Mouse (Mus musculus) neural tube, embryonic 14.5 days (tissue): Measurements from ENCODE around the gene Ube2m. TPM values are rescaled to one million over a fixed set of nuclear protein-coding genes. Genes with fewer than 3 reads are reported as not detected.
"Not testable (repeated sequence)": the region's sequence is repeated elsewhere in the genome, so short reads cannot be mapped to it uniquely, and the experiment has no call there.

Experiments used
- ATAC-seq: fragments of 200-750 bp; cut with Nextera tagmentation; 2 replicates; pipeline ENCODE4 v1.8.0; 2017; ENCODE audit warnings: low read depth, mild to moderate bottlenecking, moderate TSS enrichment, moderate library complexity
- H3K27ac ChIP-seq: fragments of 300-500 bp; sonication (generic); 2 replicates; pipeline ENCODE4 v1.5.1; 2014; ENCODE audit warnings: low read depth, mild to moderate bottlenecking, control low read depth, low read length, moderate library complexity, mixed read lengths
- H3K27me3 ChIP-seq: fragments of 300-500 bp; sonication (generic); 2 replicates; pipeline ENCODE4 v1.6.1; 2014; ENCODE audit warnings: low read length; ENCODE audit not compliant: control insufficient read depth, insufficient read depth
- H3K36me3 ChIP-seq: fragments of 300-500 bp; sonication (generic); 2 replicates; pipeline ENCODE4 v1.6.1; 2014; ENCODE audit warnings: low read length, mixed read lengths; ENCODE audit not compliant: control insufficient read depth, insufficient read depth
- H3K4me1 ChIP-seq: fragments of 300-500 bp; sonication (generic); 2 replicates; pipeline ENCODE4 v1.6.1; 2014; ENCODE audit warnings: low read length; ENCODE audit not compliant: control insufficient read depth, insufficient read depth
- H3K4me2 ChIP-seq: fragments of 300-500 bp; sonication (generic); 2 replicates; pipeline ENCODE4 v1.6.1; 2014; ENCODE audit warnings: mild to moderate bottlenecking, low read depth, low read length, control low read depth
- H3K4me3 ChIP-seq: fragments of 300-500 bp; sonication (generic); 2 replicates; pipeline ENCODE4 v1.5.1; 2014; ENCODE audit warnings: low read depth, low read length, control low read depth, mixed read lengths
- H3K9ac ChIP-seq: fragments of 300-500 bp; sonication (generic); replicated peaks from 2 replicates; pipeline ENCODE4 v1.6.1; 2014; ENCODE audit warnings: low read depth, mild to moderate bottlenecking, control low read depth, low read length, mixed read lengths
- H3K9me3 ChIP-seq: fragments of 300-500 bp; sonication (generic); 2 replicates; pipeline ENCODE4 v1.6.1; 2016; ENCODE audit warnings: low read length; ENCODE audit not compliant: control insufficient read depth
- WGBS: fragments of 180-500 bp; shearing (Covaris S2); extraction: QIAGEN DNeasy Blood & Tissue Kit; methylation state at CpG from one replicate; pipeline ENCODE4 v1.1.7; 2014; 5-methylcytosine and 5-hydroxymethylcytosine counted together
- polyA plus RNA-seq: library from polyadenylated mRNA; unstranded; fragments of >200 nt; fragmentation: Nextera tagmentation; extraction: Ambion mirVana; gene quantifications from 2 replicates; pipeline ENCODE4 v1.2.1, GENCODE M21; 2014

Gene Ube2m
- polyA plus RNA-seq: 142 and 146 TPM in 2 replicates

DNA sequence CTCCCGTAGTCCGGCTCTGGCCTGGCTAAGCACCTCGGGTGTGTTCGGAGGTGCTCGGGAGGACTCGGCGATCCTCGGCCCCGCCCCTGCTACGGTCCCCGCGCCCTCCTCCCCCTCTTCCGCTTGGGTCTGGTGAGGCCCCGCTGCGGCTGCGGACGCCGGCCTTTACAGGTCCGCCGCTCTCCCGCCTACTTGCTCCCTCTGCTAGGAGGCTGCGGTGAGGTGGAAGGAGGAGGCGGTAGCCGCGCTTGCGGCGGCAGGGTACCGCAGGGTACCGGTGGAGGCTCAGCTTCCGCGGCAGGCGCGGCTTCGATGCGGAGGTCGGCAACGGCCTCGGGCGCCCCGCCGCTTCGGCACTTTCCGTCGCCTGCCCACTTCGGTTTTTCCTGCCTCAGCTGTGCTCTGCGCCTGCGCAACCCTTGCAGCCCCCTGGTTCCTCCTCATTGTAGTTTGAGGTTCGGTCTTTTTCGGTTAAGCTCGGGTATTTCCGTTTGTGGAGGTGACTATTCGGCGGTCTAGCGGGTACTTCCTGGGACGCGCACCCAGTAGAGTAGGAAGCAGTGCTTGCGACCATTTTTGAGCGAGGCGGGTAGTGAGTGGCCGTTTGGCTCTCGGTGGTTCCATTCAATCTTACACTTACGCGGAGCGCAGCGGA is at the start of gene Ube2m:
TSS of gene Ube2m (minus strand) at position 375 of the 655 bp plus-strand sequence.
- Histone ChIP-seq H3K36me3 (peaks cover 15% of the 10 kb centered on the region), H3K4me3 (peak within 1 kb of the TSS; percentile 62), H3K4me2 (peak within 1 kb of the TSS; percentile 78), H3K27ac (peak within 1 kb of the TSS; percentile 100), H3K9ac (peak within 1 kb of the TSS; percentile 89), H3K9me3 (no peaks in the 10 kb centered on the region), H3K4me1 (peaks cover 25% of the 10 kb centered on the region), H3K27me3 (peaks cover 8% of the 10 kb centered on the region)
- WGBS: under 1% methylated on average over 63 of the region's 65 CpGs
- ATAC-seq: peak; percentile 90

DNA sequence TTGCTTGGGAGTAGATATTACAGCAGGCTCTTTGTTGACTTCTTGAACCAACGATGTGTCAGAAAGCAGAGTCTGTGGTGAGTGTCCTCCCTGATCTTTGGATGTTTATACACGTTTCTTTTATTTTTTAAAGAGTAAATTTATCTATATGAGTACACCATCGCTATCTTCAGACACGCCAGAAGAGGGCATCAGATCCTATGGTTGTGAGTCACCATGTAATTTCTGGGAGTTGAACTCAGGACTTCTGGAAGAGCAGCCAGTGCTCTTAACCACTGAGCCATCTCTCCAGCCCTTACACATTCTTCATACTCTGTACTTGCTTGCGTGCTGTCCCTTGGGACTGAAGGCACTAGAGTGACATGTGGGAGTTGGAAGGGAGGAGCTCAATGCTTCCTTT is 34.2 kb upstream of the Ube2m start:
- no peaks in the 10 kb centered on the region for H3K27me3 ChIP-seq
- no peak overlapping the region for H3K27ac ChIP-seq
- H3K4me2 ChIP-seq: no peak overlapping the region
- H3K4me3 ChIP-seq: no peak overlapping the region
- no peak overlapping the region for H3K9ac ChIP-seq
- no peaks in the 10 kb centered on the region for H3K4me1 ChIP-seq
- ATAC-seq: no peak
- H3K36me3 ChIP-seq: no peaks in the 10 kb centered on the region
- no peaks in the 10 kb centered on the region for H3K9me3 ChIP-seq
- 62% methylated on average over 5 of the region's 5 CpGs for WGBS

DNA sequence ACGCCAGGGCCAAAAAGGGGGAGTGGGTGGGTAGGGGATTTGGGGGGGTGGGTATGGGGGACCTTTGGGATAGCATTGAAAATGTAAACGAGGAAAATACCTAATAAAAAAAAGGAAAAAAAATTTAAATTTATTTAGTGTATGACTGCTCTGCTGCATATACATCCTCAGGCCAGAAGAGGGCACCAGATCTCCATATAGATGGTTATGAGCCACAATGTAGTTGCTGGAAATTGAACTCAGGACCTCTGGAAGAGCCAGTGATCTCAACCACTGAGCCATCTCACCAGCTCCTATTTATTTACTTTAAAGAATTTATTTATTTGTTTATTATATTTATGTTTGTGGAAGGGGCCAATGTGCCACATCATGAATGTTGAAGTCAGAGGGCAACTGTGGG is 25.3 kb upstream of the Ube2m start:
- H3K27me3 ChIP-seq, H3K27ac ChIP-seq, H3K9me3 ChIP-seq, H3K4me1 ChIP-seq, ATAC-seq, H3K36me3 ChIP-seq, H3K4me2 ChIP-seq, H3K4me3 ChIP-seq, H3K9ac ChIP-seq: not testable (repeated sequence)
- WGBS: 48% methylated on average over 2 of the region's 2 CpGs

DNA sequence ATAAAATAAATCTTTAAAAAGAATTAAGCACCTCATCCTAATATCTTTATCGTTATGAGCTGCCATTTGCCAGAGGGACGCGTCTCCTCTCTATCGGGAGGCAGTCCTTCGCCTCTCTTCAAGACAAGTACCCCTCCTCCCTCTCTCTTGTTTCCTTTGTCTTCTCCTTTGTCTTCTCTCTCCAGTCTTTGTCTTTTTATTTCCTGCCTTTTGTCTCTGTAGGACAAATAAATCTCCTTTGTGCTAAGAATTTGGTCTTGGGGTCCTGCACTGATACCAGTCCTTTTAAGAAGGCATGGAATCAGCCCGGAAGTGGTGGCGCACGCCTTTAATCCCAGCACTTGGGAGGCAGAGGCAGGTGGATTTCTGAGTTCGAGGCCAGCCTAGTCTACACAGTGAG is 21.5 kb upstream of the Ube2m start:
- no peaks in the 10 kb centered on the region for H3K27me3 ChIP-seq
- no peak overlapping the region for H3K9ac ChIP-seq
- H3K36me3 ChIP-seq: no peaks in the 10 kb centered on the region
- H3K9me3 ChIP-seq: no peaks in the 10 kb centered on the region
- WGBS: 81% methylated on average over 9 of the region's 9 CpGs
- H3K4me1 ChIP-seq: no peaks in the 10 kb centered on the region
- H3K4me3 ChIP-seq: no peak overlapping the region
- H3K4me2 ChIP-seq: no peak overlapping the region
- no peak for ATAC-seq
- H3K27ac ChIP-seq: no peak overlapping the region

DNA sequence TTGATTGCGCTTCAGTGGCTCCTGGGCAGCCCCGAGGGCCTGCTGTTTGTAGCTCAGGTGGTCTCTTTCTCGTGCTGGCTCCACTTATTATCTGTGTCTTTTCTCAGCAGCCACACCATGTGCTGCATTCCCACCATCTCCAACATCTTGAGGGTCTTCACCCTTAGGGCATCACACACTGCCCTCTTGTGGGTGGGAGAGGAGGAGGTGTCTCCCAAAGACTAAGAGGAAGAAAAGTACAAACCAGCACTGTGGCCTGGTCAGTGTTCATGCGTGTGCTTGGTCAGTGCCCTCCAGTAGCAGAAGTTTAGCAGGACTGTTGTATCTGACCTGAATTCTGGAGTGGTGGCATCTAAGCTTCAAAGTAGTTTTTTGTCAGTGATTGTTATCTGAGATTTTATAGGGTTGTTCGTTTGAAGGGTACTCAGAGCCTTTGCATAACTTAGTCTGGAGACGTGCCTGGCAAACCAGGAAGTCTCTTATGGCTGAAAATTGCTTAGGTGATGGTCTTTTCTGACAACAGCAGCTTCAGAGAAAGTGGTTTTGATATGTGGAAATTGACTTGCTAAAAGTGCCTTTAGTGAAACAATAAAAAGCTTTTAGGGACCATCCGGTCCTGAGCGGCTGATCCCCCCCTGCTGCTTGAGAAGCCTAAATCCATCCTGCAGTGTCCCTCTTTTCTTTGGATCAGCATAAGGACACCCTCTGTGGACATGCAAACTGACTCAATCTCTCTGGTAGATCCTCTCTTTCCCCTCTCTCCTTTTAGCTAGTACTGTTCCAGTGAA is 19.0 kb upstream of the Ube2m start:
- H3K27me3 ChIP-seq: no peaks in the 10 kb centered on the region
- H3K27ac ChIP-seq: no peak overlapping the region
- WGBS: 64% methylated on average over 8 of the region's 8 CpGs
- no peaks in the 10 kb centered on the region for H3K36me3 ChIP-seq
- ATAC-seq: no peak
- no peaks in the 10 kb centered on the region for H3K4me1 ChIP-seq
- H3K9ac ChIP-seq: no peak overlapping the region
- H3K4me2 ChIP-seq: no peak overlapping the region
- H3K4me3 ChIP-seq: no peak overlapping the region
- no peaks in the 10 kb centered on the region for H3K9me3 ChIP-seq

DNA sequence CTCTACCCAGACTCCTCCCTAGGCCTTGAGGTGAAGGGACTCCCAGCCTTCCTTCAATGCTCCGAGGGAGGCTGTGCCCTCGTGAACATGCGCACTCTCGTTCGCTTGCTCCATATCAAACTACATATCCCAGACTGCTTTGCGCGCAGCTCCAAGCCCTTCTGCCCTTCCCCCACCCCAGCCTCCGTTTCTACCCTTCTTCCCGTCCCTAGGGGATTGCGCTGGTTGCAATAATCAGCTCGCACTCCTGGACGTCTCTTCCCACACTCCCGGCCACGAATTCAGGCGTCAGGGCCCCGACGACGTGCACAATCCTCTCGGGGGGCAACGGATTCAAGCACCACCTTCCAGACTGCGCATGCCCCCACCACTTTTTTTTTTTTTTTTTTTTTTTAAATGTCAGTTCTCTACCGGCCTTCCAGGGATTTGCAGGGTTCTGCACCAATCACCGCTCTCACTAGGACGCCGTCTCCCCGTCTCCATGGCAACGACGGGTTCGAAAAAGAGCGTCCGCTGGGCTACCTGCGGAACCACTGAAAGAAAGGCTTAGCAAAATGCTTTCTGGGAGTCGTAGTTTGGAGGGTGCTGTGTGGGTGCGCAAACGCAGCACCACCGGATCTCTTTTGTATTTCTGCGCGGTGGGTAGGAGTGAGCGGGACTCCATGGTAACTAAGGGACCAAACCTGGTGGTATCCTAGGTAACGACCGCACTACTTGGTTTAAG is 16.4 kb upstream of the Ube2m start, which contains the start of gene Mzf1:
TSS of gene Mzf1 (minus strand) at position 478 of the 724 bp plus-strand sequence.
- under 1% methylated on average over 41 of the region's 41 CpGs for WGBS
- ATAC-seq: peak; percentile 96

DNA sequence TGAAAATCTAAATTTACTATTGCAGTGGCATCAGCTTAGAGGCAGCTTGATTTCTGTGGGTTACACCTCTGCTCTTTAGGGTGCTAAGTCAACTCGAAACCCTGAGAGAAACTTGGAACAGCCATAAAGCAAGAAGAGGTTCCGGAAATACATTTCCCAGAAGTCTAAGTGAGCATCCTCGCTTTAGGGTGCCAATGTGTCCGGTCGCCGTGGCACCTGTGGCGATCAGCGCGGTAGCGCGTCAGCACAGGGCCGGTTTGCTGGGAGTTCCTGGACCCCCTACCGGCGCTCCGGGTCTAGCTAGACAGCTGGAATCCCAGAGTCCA is 15.8 kb upstream of the Ube2m start:
- Histone ChIP-seq H3K4me3 (peak overlapping the region; percentile 42), H3K27ac (peak overlapping the region; percentile 92), H3K36me3 (no peaks in the 10 kb centered on the region), H3K9ac (peak overlapping the region; percentile 62; the same call in 1 of the 2 replicates), H3K4me1 (no peaks in the 10 kb centered on the region), H3K4me2 (peak overlapping the region; percentile 44), H3K27me3 (no peaks in the 10 kb centered on the region), H3K9me3 (no peaks in the 10 kb centered on the region)
- WGBS: under 1% methylated on average over 15 of the region's 15 CpGs
- ATAC-seq: no peak

More for the DNA sequence above, 16.4 kb upstream of the Ube2m start, which contains the start of gene Mzf1:
- H3K27me3 ChIP-seq: no peaks in the 10 kb centered on the region
- peak within 1 kb of the TSS; percentile 42 for H3K4me3 ChIP-seq
- H3K4me2 ChIP-seq: peak within 1 kb of the TSS; percentile 44
- H3K36me3 ChIP-seq: no peaks in the 10 kb centered on the region
- peak within 1 kb of the TSS; percentile 62 for H3K9ac ChIP-seq
- H3K4me1 ChIP-seq: no peaks in the 10 kb centered on the region
- H3K9me3 ChIP-seq: no peaks in the 10 kb centered on the region
- H3K27ac ChIP-seq: peak within 1 kb of the TSS; percentile 92

DNA sequence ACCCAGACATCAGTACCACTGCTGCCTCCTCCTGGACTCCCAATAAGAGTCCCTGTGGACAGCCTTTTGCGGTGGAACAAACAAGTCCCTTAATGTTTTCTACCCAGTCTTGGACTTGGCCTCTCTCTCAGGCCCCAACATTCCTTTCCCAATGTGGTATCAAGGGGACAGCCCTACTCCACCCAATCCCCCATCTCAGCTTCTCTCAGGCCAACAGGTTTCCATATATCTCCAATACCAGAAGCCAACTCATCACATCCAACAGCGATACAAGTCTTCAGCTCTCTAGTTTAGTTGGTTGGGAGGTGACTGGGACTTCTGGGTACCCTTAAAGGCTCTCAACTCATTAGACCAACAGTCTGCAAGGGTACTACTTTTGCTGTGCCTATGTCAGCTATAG is 15.4 kb upstream of the Ube2m start:
- no peak for ATAC-seq
- Histone ChIP-seq H3K9me3 (no peaks in the 10 kb centered on the region), H3K9ac (peak overlapping the region; percentile 62; the same call in 1 of the 2 replicates), H3K4me2 (peak overlapping the region; percentile 44), H3K4me1 (no peaks in the 10 kb centered on the region), H3K36me3 (no peaks in the 10 kb centered on the region), H3K4me3 (peak overlapping the region; percentile 42), H3K27me3 (no peaks in the 10 kb centered on the region), H3K27ac (no peak overlapping the region)
- WGBS: 84% methylated on average over 2 of the region's 2 CpGs

DNA sequence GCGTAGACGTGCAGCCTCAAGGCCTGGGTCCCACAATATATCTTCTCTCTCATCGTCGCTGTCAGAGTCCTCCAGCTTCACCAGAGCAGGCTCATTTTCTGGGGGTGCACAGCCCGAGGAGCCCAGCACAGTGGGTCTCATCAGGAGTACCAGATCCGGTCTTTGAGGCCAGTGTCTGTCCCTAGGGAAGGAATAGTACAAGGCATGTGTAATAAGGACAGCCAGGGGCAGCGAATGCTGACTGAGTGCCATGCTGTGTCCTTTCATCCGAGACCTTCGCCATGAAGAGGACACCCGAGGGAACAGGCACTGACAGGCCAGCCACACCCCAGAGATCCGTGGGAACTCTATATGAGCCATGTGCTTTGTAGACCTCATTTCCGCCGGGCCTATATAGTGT is 14.9 kb upstream of the Ube2m start:
- Histone ChIP-seq H3K9ac (no peak overlapping the region), H3K4me2 (no peak overlapping the region), H3K4me3 (no peak overlapping the region), H3K36me3 (no peaks in the 10 kb centered on the region), H3K27ac (no peak overlapping the region), H3K4me1 (no peaks in the 10 kb centered on the region), H3K9me3 (no peaks in the 10 kb centered on the region), H3K27me3 (no peaks in the 10 kb centered on the region)
- ATAC-seq: no peak
- WGBS: 92% methylated on average over 13 of the region's 13 CpGs
